Mouse (Mus musculus): ENCODE data around the gene Xcl1.

Xcl1 gene

GRCm38 (mm10) chr1:164905047-164905446, 30.3 kb downstream of the Xcl1 start:
- peak; percentile 69 for DNase-seq (ENCODE audit: low read depth, low spot score)

- DNase-seq (ENCODE audit: low read depth, low spot score) = no peak
These were observed 34.6 kb downstream of the Xcl1 start for GRCm38 (mm10) chr1:164900696-164901095.

- DNase-seq (ENCODE audit: low read depth, low spot score) = no peak
These were observed 35.1 kb downstream of the Xcl1 start for GRCm38 (mm10) chr1:164900226-164900625.

DNA sequence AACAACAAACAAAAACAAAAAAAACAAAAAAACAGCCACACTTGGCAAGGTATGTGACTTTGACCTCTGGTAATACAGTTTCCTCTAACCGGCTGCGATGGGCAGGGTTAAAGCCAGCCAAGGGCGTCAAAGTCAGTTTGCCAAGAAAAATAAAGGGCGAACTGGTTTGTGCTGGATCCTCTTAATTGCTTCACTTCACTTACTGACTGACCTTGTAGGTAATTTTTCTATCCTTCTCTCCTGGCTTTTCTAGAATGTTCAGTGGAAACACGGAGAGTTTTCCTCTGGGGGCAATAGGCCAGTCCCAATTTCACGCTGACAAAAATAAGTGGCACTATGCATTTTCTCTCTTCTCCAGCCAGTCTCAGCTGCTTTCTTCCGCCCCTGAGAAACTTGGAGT, 35.8 kb downstream of the Xcl1 start:
- DNase-seq (ENCODE audit: low read depth, low spot score) = peak; percentile 6

DNA sequence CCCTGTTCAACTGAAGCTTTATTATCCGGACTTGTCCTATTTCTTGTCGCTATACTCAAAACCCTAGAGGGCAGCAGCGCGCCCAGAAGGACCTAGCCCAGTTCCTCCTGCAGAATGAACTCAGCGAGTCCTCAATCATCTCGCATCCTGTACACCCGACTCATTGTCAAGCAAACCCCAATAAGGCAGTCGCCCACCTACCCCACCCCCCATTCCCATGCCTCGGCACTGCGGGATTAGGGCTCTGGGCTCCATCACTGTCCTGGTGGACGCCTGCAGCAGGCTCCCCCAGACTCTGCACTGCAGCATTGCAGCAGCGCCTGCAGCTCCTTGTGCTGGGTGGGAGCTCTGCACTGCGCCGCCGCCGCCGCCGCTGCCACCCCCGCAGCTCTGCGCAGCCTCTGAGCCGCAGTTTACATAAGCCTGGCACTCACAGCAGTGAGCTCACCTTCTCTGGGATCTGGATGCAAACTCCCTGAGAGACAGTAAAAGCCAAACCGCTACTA, 36.4 kb downstream of the Xcl1 start:
- peak; percentile 85 for DNase-seq (ENCODE audit: low read depth, low spot score)

- DNase-seq (ENCODE audit: low read depth, low spot score) = no peak
These were observed 38.0 kb downstream of the Xcl1 start for GRCm38 (mm10) chr1:164897163-164897817.

DNA sequence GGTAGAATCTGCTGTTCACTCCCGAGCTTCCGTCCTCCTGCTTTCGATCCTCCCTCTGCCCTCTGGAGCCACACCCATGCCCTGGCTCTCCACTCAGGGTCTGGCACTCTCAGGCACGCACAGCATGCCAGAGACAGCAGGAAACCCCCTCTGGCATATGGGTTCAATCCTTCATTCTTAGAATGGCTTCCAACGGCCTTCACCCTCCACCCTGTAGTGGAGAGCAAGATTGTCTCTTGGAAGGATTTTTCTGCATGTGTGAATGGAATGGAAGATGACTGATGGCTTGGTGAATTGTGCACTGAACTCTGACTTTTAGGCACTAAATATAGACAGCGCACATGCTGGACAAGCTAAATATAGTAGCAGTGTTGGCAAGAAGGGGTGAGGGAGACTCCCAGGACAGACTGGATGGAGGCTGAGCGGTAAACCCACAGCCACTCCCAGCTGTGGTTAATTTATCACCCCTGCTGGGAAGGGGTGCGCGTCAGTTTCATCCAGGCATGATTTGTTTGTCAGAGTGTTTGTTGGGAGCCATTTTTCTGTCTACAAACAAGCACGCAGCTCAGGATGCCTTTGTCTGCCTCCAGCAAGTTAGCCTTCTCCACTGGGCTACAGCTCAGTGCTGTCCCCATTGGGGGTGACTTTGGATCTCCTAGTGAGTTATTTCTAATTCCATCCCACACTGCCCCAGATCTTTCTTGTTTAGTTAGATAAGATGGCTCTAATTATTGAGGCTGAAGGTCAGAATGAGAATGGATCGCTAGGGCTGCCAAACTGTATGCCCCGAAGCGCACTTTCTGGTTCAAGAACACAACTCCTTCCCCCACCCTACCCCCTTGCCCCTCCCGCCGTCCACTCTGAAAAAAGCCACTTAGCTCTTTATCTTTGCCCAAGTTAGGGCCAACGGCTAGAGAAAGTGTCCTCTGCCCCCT, 38.8 kb downstream of the Xcl1 start:
- peak; percentile 65 for DNase-seq (ENCODE audit: low read depth, low spot score)

- no peak for DNase-seq (ENCODE audit: low read depth, low spot score)
These were observed 39.5 kb downstream of the Xcl1 start for GRCm38 (mm10) chr1:164895806-164896205.

GRCm38 (mm10) chr1:164890366-164890765, 45.0 kb downstream of the Xcl1 start:
- no peak for DNase-seq (ENCODE audit: low read depth, low spot score)

GRCm38 (mm10) chr1:164888563-164888962, 46.8 kb downstream of the Xcl1 start:
- DNase-seq (ENCODE audit: low read depth, low spot score) = no peak

- peak; percentile 86 for DNase-seq (ENCODE audit: low read depth, low spot score)
These were observed 47.6 kb downstream of the Xcl1 start for GRCm38 (mm10) chr1:164887775-164888174.

- no peak for DNase-seq (ENCODE audit: low read depth, low spot score)
These were observed 53.4 kb downstream of the Xcl1 start for GRCm38 (mm10) chr1:164881891-164882290.
